Mouse (Mus musculus) spleen, postnatal 36 days (tissue): ENCODE measurements around the gene Rab11fip3.
A peak's percentile ranks its signal among the peaks of the same experiment; 100 is the strongest.
"Not testable (repeated sequence)": the region's sequence is repeated elsewhere in the genome, so short reads cannot be mapped to it uniquely, and the experiment has no call there.

Experiments
- DNase-seq, 2 experiments: peaks; one replicate each; pipeline ENCODE4 v3.0.0; 2022; ENCODE audit warnings: low spot score in 2 of 2, mixed read lengths in 1 of 2

Rab11fip3 gene

DNA sequence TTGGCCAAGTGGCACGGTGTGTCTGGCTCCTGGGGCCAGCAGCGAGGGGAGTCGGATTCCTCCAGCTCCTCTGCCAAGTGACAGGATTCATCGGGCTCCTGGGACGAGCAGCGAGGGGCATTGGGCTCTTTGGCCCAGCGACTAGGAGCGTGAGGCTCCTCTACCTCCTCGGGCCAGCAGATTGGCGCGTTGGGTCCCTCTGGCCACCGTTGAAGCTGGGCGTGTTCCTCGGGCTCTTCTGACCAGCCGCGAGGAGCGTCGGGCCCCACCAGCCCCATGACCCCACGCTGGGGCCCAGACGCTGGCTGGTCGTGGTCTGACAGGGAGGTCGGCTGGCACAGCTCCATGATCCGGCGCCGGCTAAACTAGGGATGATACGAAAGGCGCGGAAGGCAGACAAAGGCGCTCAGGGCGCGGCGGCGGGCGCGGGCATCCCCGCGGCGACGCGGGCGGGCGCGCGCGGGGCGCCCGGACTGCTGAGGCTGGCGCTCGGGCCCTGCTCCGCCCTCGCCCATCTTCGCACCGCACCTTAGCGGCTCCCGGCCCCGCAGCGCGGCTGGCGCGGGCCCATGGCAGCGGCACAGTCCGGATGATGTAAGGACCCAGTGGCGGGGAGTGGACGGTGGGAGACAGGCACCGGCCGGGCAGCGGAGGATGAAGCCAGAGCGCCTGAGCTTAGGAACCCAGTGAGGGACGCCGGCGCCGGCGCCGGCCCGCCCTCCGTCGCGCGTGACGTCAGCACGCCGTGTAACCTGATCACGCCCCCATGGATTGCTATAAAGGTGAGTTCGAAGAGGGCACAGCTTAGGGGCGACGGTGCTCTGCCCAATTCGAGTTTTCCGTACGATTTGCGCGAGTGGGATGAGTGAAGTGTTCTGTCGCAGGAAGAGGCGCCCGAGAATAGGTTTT lies at the start of gene Rab11fip3:
Gene Rab11fip3 (minus strand): TSS at position 725 of the 909 bp plus-strand sequence.
- peak; percentile 70 to 71 for DNase-seq

DNA sequence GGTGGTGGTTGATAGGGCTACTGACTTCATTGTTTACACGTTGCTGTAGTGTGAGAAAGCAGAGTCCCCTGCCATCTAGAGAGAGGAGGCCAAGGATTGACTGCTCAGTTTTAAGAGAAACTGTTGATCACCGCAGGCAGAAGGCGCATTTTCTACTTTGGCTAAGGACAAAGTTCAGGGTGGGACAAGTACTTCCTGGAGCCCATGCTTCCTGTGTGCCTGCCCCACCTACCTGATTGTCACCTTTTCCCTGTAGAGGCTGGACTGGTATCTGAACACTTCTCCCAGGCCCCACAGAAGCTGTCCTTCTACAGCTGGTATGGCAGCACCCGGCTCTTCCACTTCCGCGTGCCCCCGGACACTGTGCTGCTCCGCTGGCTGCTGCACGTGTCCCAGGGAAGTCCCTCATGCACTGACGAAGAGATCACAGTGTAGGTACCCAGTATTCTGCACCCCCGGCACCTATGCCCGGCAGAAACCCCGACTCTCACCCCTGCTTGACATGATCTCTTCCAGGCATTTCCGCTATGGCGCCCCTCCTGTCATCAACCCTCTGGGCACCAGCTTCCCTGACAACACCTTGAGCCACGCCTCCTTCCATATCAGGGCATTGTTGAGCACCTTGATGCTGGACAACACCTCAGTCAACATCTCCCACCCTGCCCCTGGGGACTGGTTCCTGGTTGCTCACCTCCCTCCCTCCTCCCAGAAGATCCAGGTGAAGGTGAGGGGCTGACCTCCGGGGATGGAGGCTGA lies 47.3 kb upstream of the Rab11fip3 start:
- DNase-seq = no peak

DNA sequence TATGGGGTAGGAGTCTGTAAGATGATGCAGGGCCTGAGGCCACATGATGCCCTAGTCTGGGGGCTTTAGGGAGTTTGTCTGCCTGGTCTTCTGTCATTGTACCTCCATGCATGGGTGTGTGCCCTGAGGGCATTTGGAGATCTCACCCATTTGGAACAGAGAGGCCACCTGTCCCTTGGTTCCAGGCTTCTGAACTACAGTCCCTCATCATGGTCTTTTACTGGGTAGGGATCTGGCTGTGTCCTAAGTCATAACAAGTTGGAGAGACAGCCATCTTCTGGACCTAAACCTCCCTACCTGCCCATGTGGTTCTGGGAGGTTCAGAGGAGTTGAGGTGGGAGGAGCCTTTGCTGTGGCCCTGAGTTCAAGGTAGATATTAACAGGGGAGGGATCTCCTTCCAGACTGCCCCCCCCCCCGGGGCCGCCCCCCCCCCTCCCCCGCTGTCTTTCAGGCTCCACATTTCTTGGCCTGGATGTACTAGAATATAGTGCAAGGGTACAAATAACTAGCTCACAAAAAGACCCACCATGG lies 46.7 kb upstream of the Rab11fip3 start:
- DNase-seq = no peak

DNA sequence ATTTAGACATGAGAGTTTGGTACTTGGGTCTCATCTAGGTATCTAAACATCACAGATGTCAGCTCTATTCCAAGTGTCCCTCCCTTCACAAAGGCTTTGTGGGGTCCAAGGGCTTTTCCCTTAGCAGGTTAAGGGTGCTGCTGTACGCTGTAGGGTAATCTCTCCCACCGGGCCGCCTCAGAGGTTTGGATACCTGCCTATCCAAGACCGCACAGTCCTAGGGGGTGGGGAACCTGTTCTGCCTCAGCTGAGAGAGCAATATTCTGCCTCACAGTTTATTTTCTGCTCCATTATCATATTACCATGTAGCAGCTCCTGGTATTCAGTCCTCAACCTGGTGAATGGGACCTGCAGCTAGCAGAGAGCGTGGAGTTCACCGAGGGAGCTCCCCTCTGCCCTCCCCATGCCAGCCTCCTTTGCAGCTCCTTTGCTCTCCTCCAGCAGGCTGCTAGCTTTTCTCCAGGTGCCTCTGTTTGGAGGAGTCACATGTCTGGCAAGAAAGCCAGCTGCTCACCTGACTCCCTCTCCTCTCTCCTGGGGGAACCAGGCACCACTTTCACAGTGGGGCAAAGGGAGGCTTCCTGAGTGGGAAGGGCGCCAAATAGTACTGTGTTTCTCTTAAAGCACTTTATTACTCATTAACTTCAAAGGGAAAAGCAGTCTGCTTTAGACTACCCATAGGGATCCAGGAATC lies 46.0 kb upstream of the Rab11fip3 start:
- DNase-seq = peak; percentile 36 to 44

DNA sequence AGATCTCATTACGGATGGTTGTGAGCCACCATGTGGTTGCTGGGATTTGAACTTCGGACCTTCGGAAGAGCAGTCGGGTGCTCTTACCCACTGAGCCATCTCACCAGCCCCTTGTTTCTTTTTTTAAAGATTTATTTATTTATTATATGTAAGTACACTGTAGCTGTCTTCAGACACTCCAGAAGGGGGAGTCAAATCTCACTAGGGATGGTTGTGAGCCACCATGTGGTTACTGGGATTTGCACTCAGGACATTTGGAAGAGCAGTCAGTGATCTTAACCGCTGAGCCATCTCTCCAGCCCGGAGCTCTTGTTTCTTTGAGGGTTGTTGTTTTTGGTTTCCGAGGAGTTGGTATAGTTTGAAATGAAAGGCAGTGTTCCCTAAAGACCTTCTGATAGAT lies 45.1 kb upstream of the Rab11fip3 start:
- not testable (repeated sequence) for DNase-seq

DNA sequence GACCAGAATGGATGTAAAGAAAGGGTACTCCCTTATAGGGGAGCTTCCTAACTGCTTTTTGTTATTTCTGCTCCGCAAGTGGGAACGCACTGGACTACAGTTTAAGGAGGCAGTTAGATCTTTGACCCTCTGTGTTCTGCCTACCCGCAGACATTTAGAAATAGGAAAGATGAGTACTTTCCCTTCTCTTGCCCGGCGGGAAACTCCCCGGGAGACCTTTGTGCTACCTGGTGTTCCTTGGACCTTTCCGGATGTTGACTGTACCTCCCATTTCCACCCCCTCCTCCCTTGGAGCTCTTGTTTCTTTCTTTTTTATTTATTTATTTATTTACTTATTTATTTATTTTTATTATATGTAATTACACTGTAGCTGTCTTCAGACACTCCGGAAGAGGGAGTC lies 44.7 kb upstream of the Rab11fip3 start:
- DNase-seq = no peak

DNA sequence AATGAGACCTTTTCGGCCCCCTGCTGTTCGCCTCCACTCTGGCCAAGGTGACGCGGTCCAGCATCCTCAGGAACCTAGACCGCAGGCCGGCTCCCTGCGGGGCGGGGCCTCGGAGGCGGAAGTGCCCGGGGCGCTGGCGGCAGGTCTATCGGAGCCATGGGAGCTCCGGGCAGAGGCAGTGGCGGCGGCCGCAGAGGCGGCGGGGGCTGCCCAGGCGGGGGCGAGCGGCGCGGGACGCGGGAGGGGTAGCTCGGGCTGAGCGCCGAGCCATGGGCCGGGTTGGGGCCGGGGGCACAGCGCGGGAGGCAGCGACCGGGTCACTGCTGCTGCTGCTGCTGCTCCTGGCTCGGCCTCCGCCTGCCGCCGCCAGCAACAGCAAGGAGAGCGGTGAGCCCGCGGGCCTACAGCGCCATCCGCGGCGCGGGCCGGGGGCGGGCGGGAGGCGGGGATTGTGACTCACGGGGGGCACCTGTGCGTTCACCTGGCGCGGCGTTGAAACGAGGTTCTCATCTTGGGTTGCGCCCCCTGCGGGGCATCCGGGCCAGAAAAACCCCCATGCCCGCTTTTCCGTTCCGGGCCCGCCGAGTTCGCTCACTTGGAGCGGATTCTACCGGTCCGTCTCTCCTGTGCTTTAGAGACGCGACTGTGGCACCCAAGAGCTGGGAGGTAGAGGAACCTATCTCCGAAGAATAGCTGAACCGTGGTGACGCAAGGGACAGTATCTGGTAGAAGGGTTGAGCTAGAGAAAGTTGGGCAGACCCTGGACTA lies 44.0 kb upstream of the Rab11fip3 start, which contains the start of gene Tmem8:
Gene Tmem8 (plus strand): TSS at position 119 of the 768 bp plus-strand sequence.
- DNase-seq = peak; percentile 76 to 80

DNA sequence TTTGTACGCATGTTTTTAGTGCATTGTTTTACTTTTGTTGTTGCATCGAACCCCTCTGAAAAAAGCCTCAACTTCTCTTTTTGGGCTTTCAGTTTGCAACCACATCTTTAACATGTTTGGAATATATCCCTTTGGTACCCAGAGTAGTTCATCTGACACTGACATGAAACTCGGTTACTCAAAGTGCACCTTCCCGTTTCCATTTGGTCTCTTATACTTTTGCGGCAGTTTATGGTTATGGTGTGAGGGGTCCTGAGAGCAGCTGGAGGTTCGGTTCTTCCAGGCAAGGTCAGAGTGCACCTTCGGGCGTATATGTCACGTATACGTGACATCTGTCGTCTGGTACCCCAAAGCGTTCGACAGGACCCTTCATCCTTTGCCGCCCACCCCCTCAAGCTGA lies 43.4 kb upstream of the Rab11fip3 start:
- DNase-seq = no peak

DNA sequence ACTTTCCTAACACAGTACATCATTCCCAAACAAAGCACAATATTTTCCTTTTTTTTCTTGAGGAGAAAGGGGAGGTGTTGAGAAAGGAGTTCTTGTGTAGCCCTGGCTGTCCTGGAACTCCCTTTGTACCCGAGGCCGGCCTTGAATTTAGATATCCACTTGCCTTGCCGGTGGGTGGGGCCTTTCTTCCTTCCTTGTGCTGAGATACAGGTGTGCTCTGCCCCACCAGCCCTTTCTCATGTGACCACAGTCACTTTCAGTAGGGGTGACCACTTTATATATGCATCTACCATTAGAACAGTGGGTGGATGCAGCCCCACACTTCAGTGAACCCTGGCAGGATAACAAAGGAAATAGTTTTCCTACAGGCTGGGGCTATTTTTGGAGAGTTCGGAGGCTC lies 42.4 kb upstream of the Rab11fip3 start:
- DNase-seq = no peak

DNA sequence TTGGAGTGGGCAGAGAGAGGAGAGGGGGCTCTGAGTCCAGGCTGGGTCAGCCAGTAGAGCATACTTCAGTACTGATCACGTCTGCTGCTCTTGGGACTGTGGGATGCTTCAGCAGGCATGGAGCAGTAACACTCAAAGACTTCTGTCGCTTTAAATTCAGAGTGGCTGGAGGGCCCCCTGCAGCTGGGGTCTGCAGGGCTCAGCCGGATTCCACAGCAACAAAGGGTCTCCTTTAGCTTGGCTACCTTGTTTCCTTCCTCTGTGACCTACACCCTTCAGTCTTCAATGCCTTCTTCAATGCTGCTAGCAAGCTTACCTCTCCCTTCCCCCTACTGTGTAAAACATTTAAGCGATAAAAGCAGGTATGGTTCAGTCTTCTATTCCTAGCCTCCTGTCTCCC lies 41.7 kb upstream of the Rab11fip3 start:
- DNase-seq = no peak

DNA sequence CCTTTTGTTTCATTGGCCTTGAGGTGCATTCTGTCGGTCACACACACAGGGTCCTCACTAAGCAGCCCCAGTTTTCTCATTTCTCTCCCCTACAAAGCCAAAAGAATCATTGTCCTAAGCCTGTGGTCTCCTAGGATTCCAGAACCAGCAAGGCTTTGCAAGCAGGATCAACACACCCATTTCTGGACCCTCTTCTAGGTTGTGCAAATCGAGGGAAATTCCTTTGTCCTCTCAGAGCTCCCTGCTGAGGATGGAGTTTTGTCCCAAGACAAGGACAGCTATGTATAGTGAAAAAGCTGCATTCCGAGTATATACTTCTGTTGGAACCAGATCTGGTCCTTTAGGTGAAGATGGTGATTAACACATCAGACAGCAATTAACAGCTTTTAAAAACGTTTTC lies 40.8 kb upstream of the Rab11fip3 start:
- DNase-seq = no peak

DNA sequence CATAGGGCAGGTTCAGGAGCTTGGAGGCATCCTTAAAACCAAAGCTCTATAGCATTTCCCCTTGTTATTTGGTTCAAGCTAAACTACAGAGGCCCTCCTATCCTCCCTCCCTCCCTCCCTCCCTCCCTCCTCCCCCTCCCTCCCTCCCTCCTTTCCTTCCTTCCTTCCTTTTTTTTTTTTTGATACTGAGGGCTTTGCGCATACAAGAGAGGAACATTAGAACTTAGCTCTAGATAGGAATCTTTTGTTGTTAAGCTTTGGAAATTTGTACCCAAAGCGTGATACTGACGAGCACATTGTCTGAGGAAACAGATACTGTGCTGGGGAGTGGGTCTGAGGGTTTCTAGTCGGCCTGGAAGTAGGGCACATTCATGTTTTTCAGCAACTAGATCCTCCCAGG lies 36.3 kb upstream of the Rab11fip3 start:
- no peak for DNase-seq

DNA sequence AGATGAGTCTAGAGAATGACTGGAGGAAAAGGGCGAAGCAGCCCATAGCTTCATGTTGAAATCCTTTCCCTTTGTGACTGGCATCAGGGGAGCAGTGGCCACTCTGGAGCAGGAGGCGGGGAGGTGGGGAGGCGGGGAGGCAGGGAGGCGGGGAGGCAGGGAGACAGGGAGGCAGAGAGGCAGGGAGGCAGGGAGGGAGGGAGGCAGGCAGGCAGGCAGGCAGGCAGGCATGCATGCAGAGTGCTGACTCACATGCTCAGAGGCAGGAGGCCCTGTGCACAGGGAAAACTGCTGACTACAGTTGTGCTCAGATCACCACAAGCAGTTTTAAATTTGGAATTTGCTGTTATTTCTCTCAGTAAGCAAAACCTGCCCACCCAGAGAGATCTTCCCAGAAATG lies 32.1 kb upstream of the Rab11fip3 start:
- DNase-seq = no peak

DNA sequence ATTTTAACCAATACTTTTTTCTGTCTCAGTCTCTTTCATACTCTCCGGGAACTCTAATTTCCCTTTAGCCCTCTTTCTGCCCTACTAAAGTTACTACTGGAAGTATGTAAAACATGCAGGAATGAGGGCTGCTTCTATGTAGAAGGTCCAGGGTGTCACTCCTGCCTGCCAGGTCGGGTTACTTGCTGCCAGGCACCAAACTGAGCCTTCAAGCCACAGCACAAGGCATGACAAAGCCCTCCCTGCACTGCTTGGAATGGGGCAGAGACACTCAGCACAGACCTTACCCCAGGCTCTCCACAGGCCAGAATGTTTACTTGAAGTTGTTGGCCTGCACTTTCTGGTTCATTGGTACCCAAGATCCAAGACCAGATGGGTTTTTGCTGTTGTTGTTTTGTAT lies 30.8 kb upstream of the Rab11fip3 start:
- DNase-seq = no peak

DNA sequence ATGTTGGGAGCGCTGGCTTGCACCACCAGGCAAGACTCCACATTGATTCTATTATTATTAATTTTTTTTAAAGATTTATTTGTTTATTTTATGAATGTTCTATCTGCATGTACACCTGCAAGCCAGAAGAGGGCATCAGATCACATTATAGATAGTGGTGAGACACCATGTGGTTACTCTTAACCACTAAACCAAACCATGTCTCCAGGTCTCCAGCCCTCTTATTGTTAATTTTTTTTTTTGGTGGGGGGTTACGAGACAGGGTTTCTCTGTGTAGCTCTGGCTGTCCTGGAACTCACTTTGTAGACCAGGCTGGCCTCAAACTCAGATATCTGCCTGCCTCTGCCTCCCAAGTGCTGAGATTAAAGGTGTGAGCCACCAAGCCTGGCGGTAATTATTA lies 30.0 kb upstream of the Rab11fip3 start:
- DNase-seq = peak in 1 of 2 experiments; percentile 44

DNA sequence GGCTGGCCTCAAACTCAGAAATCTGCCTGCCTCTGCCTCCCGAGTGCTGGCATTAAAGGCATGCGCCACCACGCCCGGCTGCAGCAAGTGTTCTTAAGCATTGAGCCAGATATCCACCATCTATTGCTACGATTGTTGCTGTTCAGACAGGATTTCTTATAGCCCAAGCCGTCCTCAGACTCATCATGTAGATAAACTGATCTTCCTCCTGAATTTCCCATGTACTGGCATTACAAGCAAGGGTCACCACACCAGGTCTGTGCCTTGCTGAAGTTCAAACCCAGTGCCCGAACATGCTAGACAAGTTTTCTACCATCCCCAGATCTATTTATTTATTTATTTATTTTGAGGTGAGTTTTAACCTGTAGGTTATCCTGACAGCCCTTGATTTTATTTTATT lies 29.1 kb upstream of the Rab11fip3 start:
- no peak for DNase-seq

DNA sequence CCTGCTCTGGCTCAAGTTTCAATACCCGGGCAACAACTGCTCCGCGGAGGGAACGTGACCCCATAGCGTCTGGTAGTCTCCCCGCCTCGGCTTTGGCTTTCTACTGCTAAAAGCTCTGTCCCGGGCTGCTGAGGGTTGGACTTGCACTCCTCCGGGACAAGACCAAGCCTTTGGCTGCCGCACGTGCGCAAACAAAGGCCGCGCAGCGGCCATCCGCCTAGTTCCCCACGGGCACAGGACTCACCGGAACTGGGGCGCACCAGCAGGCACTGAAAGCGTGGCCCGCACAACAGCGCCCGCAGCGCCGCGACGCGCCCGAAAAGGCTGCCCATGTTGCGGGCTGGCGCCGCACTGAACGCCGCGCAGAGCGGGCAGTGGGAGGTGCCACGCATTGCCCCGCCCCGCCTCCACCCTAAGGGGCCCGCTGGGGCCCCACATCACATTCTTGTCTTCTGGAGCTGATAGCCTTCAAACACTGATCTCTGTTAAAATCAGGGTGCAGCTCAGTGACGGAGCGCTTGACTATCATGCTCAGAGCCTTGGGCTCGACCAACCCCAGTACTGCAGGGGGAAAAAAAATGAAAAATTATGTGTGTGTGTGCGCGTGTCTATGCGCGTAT lies 25.9 kb upstream of the Rab11fip3 start, which contains the start of gene Nme4:
Gene Nme4 (minus strand): TSS at position 482 of the 620 bp plus-strand sequence.
- peak in 1 of 2 experiments; percentile 40 for DNase-seq

DNA sequence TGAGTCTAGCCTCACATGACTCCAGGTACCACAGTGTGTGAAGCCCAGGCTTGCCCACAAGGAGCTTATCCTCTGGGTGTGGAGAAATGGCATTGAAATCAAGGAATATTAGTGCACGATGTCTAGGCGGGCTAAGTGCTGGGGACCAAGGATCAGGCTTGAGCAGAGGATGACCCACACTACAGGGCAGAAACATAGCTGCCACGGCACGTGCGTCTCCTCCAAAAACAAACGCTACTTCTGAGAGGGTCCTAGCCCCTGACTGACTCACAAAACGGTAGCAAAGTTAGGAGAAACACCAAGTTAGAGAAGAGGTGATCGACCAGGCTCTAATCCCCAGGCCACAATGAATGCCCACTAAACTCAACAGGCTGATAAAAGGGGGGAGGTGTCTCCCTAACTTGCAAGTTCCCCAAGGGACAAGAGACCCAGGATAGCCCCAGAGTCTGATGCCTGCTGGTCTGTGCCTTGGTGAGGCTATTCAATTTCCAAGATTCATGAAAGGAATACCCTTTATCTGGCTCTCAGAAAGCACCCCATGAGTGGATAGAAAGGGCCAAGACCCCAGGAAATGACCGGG lies 25.3 kb upstream of the Rab11fip3 start:
- DNase-seq = no peak

DNA sequence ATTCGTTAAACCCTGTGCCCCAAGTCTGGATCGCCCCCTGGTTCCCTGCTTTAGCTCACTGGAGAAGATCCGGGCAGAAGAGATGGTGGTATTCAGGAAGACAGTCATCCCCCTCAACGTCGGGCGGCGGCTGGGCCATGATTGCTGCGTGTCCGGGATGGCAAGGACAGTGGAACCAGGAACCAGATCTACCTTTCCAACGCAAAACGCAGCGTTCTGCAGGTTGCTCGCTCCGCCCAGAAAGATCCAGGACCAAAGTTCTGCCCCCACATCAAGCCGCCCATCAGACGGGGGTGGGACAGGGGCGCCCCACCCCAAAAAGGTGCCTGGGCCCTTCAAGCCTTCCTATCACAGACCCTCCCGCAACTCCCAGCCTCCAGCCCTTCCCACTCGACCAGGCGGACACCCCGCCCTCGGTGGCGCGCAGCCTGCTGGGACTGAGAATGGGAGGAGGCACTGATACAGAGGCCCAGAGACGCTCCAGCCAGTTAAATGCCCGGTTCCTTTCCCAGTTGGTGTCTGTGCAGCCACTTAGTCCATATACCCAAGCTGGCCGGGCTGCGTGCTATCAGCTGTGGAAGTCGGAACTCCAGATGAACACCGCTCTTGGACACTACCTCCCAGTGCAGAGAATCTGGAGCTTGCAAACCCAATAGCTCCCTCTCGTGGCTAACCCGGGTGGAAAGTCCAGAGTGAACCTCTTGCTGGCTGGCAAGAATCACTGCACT lies 20.7 kb upstream of the Rab11fip3 start, which contains the start of gene Decr2:
Gene Decr2 (minus strand): TSS at position 433 of the 728 bp plus-strand sequence.
- DNase-seq = peak; percentile 74 to 78
